In the genomic region with DNA sequence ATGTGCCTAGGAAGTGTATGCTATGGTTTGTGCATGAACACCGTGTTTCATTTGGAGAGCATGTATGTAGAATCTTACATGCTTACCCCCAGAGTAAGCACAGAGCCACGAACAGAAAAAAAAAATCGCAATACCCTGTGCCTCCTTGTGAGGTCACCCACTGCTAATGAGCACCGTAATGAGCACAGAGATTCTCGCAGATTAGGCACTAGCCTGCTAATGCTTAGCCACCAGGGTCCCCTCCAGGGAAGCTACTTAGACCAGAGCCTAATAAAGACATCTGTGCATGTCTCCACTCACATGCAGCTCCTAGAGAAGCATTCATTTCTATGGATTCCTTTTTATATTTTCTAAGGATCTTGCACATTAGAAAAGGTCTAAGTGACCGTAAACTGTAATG, we compare ENCODE assay signal across 16 mouse cellular contexts.
DNase-seq lines count a peak whose midpoint lies in the region; ATAC-seq and TF ChIP-seq lines count a peak whose summit lies in the region.
"Had no signal": no experiment of that assay in that cellular context is flagged by ENCODE, and none has a peak within 500 bp of the region (broad histone marks: within the 10 kb centered on the region; RNA-seq: fewer than 3 reads in every experiment).

No protein-coding gene starts in this region.

- H3K9ac ChIP-seq in kidney, embryonic 14.5 days (ENCODE audit: low read depth, low read length) = no peak overlapping the region
- no peak overlapping the region for H3K9ac ChIP-seq in midbrain, embryonic 13.5 days (replicated peaks)
- H3K9ac ChIP-seq: heart, embryonic 12.5 days; limb, embryonic 13.5 days; liver, embryonic 15.5 days had no signal

- no peaks in the 10 kb centered on the region for H3K36me3 ChIP-seq in kidney, adult 2 months (ENCODE audit: control insufficient read depth, insufficient read depth, low read length)
- H3K36me3 ChIP-seq in kidney, embryonic 14.5 days (ENCODE audit: control insufficient read depth, insufficient read depth, low read length) = no peaks in the 10 kb centered on the region
- H3K36me3 ChIP-seq in midbrain, embryonic 13.5 days = no peaks in the 10 kb centered on the region
- no peaks in the 10 kb centered on the region for H3K36me3 ChIP-seq in midbrain, embryonic 10.5 days
- H3K36me3 ChIP-seq: heart, embryonic 12.5 days; limb, embryonic 13.5 days; liver, embryonic 15.5 days had no signal

- WGBS in kidney, adult 2 months = 43% methylated on average over 6 of the region's 6 CpGs
- 47% methylated on average over 6 of the region's 6 CpGs for WGBS in kidney, embryonic 14.5 days
- WGBS in midbrain, embryonic 13.5 days = 34% methylated on average over 6 of the region's 6 CpGs
- 49% methylated on average over 6 of the region's 6 CpGs for WGBS in midbrain, embryonic 10.5 days

- no peak overlapping the region for H3K4me3 ChIP-seq in kidney, adult 2 months (ENCODE audit: insufficient read depth, low read depth, low read length)
- no peak overlapping the region for H3K4me3 ChIP-seq in kidney, embryonic 14.5 days (ENCODE audit: low read length)
- no peak overlapping the region for H3K4me3 ChIP-seq in midbrain, embryonic 13.5 days (replicated peaks)
- H3K4me3 ChIP-seq in midbrain, embryonic 10.5 days = no peak overlapping the region
- H3K4me3 ChIP-seq: heart, embryonic 12.5 days; limb, embryonic 13.5 days; liver, embryonic 15.5 days had no signal

- peak; percentile 38 for DNase-seq in embryo, embryonic 10 days (ENCODE audit: low spot score)
- no peak for DNase-seq in embryo, embryonic 9.5 days (ENCODE audit: extremely low spot score)
- peak; percentile 19 for DNase-seq in kidney, adult 2 months
- DNase-seq in midbrain, embryonic 10.5 days (ENCODE audit: low spot score) = no peak
- DNase-seq in heart, adult 9 months (ENCODE audit: low spot score in 2 of 2) = no peak
- no peak for DNase-seq in urinary bladder, postnatal 10 days (ENCODE audit: low spot score)
- DNase-seq: cerebellum, adult 11-12 months; cerebellum, postnatal 36 days; heart, postnatal 4 days; lung, postnatal 4 days; thymus, postnatal 14 days had no signal

- no peak for TF ChIP-seq POLR2A in kidney, adult 2 months (IDR thresholded peaks at IDR 0.05; ENCODE audit: low read depth, low read length)

- H3K9me3 ChIP-seq in kidney, embryonic 14.5 days (ENCODE audit: control insufficient read depth, low read length) = no peaks in the 10 kb centered on the region
- H3K9me3 ChIP-seq in midbrain, embryonic 13.5 days = no peaks in the 10 kb centered on the region
- no peaks in the 10 kb centered on the region for H3K9me3 ChIP-seq in midbrain, embryonic 10.5 days (replicated peaks)
- H3K9me3 ChIP-seq: heart, embryonic 12.5 days; limb, embryonic 13.5 days; liver, embryonic 15.5 days had no signal

- no peak for ATAC-seq in kidney, embryonic 14.5 days (ENCODE audit: low FRiP score, low TSS enrichment)
- peak; percentile 75; the same call in 1 of the 2 replicates for ATAC-seq in midbrain, embryonic 13.5 days

- peaks cover 12% of the 10 kb centered on the region; the same call in 1 of the 2 replicates for H3K4me1 ChIP-seq in kidney, adult 2 months (ENCODE audit: control insufficient read depth, insufficient read depth, low read length)
- no peaks in the 10 kb centered on the region for H3K4me1 ChIP-seq in kidney, embryonic 14.5 days (ENCODE audit: control insufficient read depth, insufficient read depth, low read length)
- 0 out of 2 replicates have a peak, but pooled peaks cover 6% of the 10 kb centered on the region for H3K4me1 ChIP-seq in midbrain, embryonic 13.5 days (replicated peaks)
- peaks cover 35% of the 10 kb centered on the region for H3K4me1 ChIP-seq in midbrain, embryonic 10.5 days
- H3K4me1 ChIP-seq: heart, embryonic 12.5 days; liver, embryonic 15.5 days had no signal

- TF ChIP-seq CTCF in kidney, adult 2 months (conservative IDR thresholded peaks at IDR 0.05; ENCODE audit: insufficient read depth, insufficient read length, low read depth, low read length) = no peak; the same call in 1 of the 2 replicates

- H3K27me3 ChIP-seq in kidney, adult 2 months (replicated peaks; ENCODE audit: control insufficient read depth, insufficient read depth, low read length) = no peaks in the 10 kb centered on the region
- no peaks in the 10 kb centered on the region for H3K27me3 ChIP-seq in kidney, embryonic 14.5 days (ENCODE audit: control insufficient read depth, insufficient read depth, low read length)
- H3K27me3 ChIP-seq in midbrain, embryonic 13.5 days = peaks cover 15% of the 10 kb centered on the region
- peaks cover 29% of the 10 kb centered on the region for H3K27me3 ChIP-seq in midbrain, embryonic 10.5 days (ENCODE audit: low read depth, poor library complexity, severe bottlenecking)
- H3K27me3 ChIP-seq: heart, embryonic 12.5 days; liver, embryonic 15.5 days had no signal

- H3K27ac ChIP-seq in kidney, adult 2 months (ENCODE audit: insufficient read depth, low read depth, low read length) = no peak overlapping the region
- H3K27ac ChIP-seq in kidney, embryonic 14.5 days (ENCODE audit: low read depth, low read length) = no peak overlapping the region
- no peak overlapping the region for H3K27ac ChIP-seq in midbrain, embryonic 13.5 days
- no peak overlapping the region for H3K27ac ChIP-seq in midbrain, embryonic 10.5 days (replicated peaks)
- H3K27ac ChIP-seq: limb, embryonic 13.5 days; liver, embryonic 15.5 days had no signal

- H3K4me2 ChIP-seq in kidney, embryonic 14.5 days (replicated peaks; ENCODE audit: low read depth, low read length) = no peak overlapping the region
- H3K4me2 ChIP-seq in midbrain, embryonic 13.5 days (replicated peaks) = no peak overlapping the region
- H3K4me2 ChIP-seq: heart, embryonic 12.5 days; limb, embryonic 13.5 days; liver, embryonic 15.5 days had no signal

Comparison
In these comparisons a context has a peak if more than half of its experiments do, and no peak if none do; other contexts are left out.
1. DNase-seq: peak in embryo, embryonic 10 days (single experiment) and kidney, adult 2 months (single experiment); none in embryo, embryonic 9.5 days (single experiment), midbrain, embryonic 10.5 days (single experiment), heart, adult 9 months (0 of 2) and urinary bladder, postnatal 10 days (single experiment).